27 mouse cellular contexts compared by ENCODE assay signal in the genomic region with DNA sequence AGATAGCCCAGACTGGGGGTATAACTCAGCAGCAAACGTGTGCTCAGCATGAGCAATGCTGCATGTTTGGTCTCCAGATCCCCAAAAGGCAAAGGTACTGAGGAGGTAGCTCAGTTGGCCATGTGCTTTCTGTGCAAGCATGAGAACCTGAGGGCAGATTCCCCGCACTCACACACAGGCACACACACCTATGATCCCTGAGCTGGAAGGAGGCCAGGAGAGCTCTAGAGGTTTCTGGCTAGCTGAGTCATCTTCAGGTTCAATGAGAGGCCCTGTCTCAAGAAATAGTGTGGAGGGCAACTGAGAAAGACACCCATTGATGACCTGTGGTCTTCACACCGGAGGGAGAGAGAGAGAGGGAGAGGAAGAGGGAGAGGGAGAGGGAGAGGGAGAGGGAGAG. TPM values are rescaled to one million over a fixed set of nuclear protein-coding genes. Genes with fewer than 3 reads are reported as not detected.
A peak's percentile ranks its signal among the peaks of the same experiment; 100 is the strongest.
DNase-seq lines count a peak whose midpoint lies in the region; ATAC-seq lines count a peak whose summit lies in the region.
"Had no signal": no experiment of that assay in that cellular context is flagged by ENCODE, and none has a peak within 500 bp of the region (broad histone marks: within the 10 kb centered on the region; RNA-seq: fewer than 3 reads in every experiment).

No protein-coding gene starts in this region.

- no peak overlapping the region for H3K27ac ChIP-seq in kidney, embryonic 15.5 days
- H3K27ac ChIP-seq: embryonic facial prominence, embryonic 12.5 days; embryonic facial prominence, embryonic 15.5 days; heart, embryonic 15.5 days; hindbrain, embryonic 10.5 days; hindbrain, embryonic 13.5 days had no signal

- H3K4me2 ChIP-seq in kidney, embryonic 15.5 days: no peak overlapping the region
- H3K4me2 ChIP-seq: embryonic facial prominence, embryonic 12.5 days; embryonic facial prominence, embryonic 15.5 days; heart, embryonic 12.5 days; heart, embryonic 15.5 days; hindbrain, embryonic 13.5 days had no signal

- H3K4me3 ChIP-seq in kidney, embryonic 15.5 days (replicated peaks): no peak overlapping the region
- H3K4me3 ChIP-seq: embryonic facial prominence, embryonic 12.5 days; embryonic facial prominence, embryonic 15.5 days; heart, embryonic 12.5 days; heart, embryonic 15.5 days; hindbrain, embryonic 10.5 days; hindbrain, embryonic 13.5 days had no signal

- no peaks in the 10 kb centered on the region for H3K27me3 ChIP-seq in kidney, embryonic 15.5 days
- H3K27me3 ChIP-seq: embryonic facial prominence, embryonic 12.5 days; embryonic facial prominence, embryonic 15.5 days; heart, embryonic 15.5 days; hindbrain, embryonic 13.5 days had no signal

- ATAC-seq in kidney, embryonic 15.5 days (replicated peaks; ENCODE audit: low FRiP score): no peak
- ATAC-seq: activated CD4-positive, CD25-positive, alpha-beta regulatory T cell, adult 4 months; CD4-positive, CD25-positive, alpha-beta regulatory T cell, adult 4 months; forebrain, embryonic 14.5 days; forebrain, postnatal 0 days; hindbrain, embryonic 16.5 days had no signal

- DNase-seq in kidney, adult 11 months: peak; percentile 66
- DNase-seq in 3T3-L1 (ENCODE audit: low read depth, low spot score): peak; percentile 27
- peak; percentile 60 to 62 for DNase-seq in kidney, adult 8-10 months
- DNase-seq in kidney, postnatal 14 days: peak; percentile 61
- no peak for DNase-seq in urinary bladder, postnatal 4 days (ENCODE audit: low spot score in 2 of 2)
- no peak for DNase-seq in spleen, postnatal 14 days (ENCODE audit: low spot score in 2 of 2)
- no peak for DNase-seq in right cerebral cortex, postnatal 10 days (ENCODE audit: low spot score in 2 of 2)
- DNase-seq: adrenal gland, adult 8-10 months; adrenal gland, postnatal 36 days; cerebellum, adult 2 months; cerebellum, adult 9-11 months; forebrain, postnatal 0 days; gastrocnemius, postnatal 25 days; heart, adult 18-20 months; heart, postnatal 10 days; heart, postnatal 36 days had no signal

- H3K9ac ChIP-seq in kidney, embryonic 15.5 days: no peak overlapping the region
- H3K9ac ChIP-seq: embryonic facial prominence, embryonic 12.5 days; embryonic facial prominence, embryonic 15.5 days; forebrain, postnatal 0 days; heart, embryonic 12.5 days; heart, embryonic 15.5 days; hindbrain, embryonic 13.5 days had no signal

- no peaks in the 10 kb centered on the region for H3K9me3 ChIP-seq in kidney, embryonic 15.5 days (replicated peaks)
- H3K9me3 ChIP-seq: embryonic facial prominence, embryonic 12.5 days; embryonic facial prominence, embryonic 15.5 days; heart, embryonic 12.5 days; heart, embryonic 15.5 days; hindbrain, embryonic 10.5 days; hindbrain, embryonic 13.5 days had no signal

- no peaks in the 10 kb centered on the region for H3K36me3 ChIP-seq in kidney, embryonic 15.5 days
- H3K36me3 ChIP-seq: embryonic facial prominence, embryonic 12.5 days; embryonic facial prominence, embryonic 15.5 days; heart, embryonic 12.5 days; heart, embryonic 15.5 days; hindbrain, embryonic 13.5 days had no signal

- WGBS in kidney, embryonic 15.5 days: 82% methylated on average over 3 of the region's 3 CpGs

- peaks cover 29% of the 10 kb centered on the region for H3K4me1 ChIP-seq in kidney, embryonic 15.5 days

RNA-seq across cellular contexts. Expression of gene Trim2, which starts 19.4 kb away (rescaled TPM):
- 27.5 and 27.8 TPM in 2 replicates for polyA plus RNA-seq in kidney, embryonic 15.5 days (2015; fragmentation: Nextera tagmentation; extraction: Ambion mirVana)

Comparison
In these comparisons a context has a peak if more than half of its experiments do, and no peak if none do; other contexts are left out.
1. DNase-seq: peak in kidney, adult 11 months (single experiment), 3T3-L1 (single experiment), kidney, adult 8-10 months (2 of 2) and kidney, postnatal 14 days (single experiment); none in urinary bladder, postnatal 4 days (0 of 2), spleen, postnatal 14 days (0 of 2) and right cerebral cortex, postnatal 10 days (0 of 2).